ENCODE assay signal across 8 mouse cellular contexts in the genomic region with DNA sequence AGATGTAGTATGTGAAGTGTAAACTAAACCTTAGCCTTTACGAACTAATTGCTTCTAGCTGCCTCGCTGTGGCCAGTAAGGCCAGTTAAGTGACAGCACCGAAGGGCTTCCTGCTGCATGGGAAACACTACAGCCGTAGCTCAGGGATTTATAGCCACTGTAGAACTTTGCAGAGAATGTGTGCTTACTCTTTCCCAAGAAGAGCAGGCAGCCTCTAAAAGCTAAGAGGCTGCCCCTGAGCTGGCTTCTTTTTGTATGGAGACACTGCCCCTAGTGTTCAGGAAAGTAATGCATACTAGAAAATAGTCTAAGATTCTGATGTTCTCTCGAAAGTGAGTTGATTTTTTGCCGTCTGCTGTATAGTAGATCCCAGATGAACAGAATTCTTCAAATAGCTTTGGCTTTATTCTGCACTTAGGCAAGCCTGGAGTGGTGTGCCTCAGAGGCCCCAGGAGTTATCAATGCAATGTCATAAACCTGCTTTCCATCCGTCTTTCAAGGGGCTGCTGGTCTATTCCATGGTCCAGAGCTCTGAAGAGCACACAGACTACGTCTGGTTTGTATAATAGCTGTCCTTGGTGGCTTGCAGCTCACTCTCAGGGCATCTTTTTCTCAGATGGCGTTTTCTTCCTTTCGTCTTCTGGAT.
DNase-seq lines count a peak whose midpoint lies in the region; ATAC-seq lines count a peak whose summit lies in the region.

No protein-coding gene starts in this region.

- no peak overlapping the region for H3K4me2 ChIP-seq in hindbrain, embryonic 15.5 days
- no peak overlapping the region for H3K4me2 ChIP-seq in lung, embryonic 16.5 days (ENCODE audit: low read depth, low read length)
- H3K4me2 ChIP-seq in stomach, embryonic 14.5 days (replicated peaks; ENCODE audit: low read depth, low read length), result 0 out of 2 replicates have a peak overlapping the region, but pooled peaks have one; percentile 6

- ATAC-seq in hindbrain, embryonic 15.5 days (ENCODE audit: low FRiP score, low read depth), result 0 out of 2 replicates have a peak, but pooled peaks have one; percentile 51
- peak; percentile 81 for ATAC-seq in lung, embryonic 16.5 days (ENCODE audit: low read depth)
- peak; percentile 71; the same call in 1 of the 2 replicates for ATAC-seq in stomach, embryonic 14.5 days (ENCODE audit: insufficient number of reproducible peaks, insufficient read depth, low FRiP score, low read depth)

- no peaks in the 10 kb centered on the region for H3K9me3 ChIP-seq in hindbrain, embryonic 15.5 days
- no peaks in the 10 kb centered on the region for H3K9me3 ChIP-seq in lung, embryonic 16.5 days (ENCODE audit: control insufficient read depth, low read length)
- no peaks in the 10 kb centered on the region for H3K9me3 ChIP-seq in stomach, embryonic 14.5 days (ENCODE audit: control insufficient read depth, low read depth, low read length)

- H3K27ac ChIP-seq in hindbrain, embryonic 15.5 days (replicated peaks), result no peak overlapping the region
- no peak overlapping the region for H3K27ac ChIP-seq in lung, embryonic 16.5 days (ENCODE audit: low read length)
- peak overlapping the region; percentile 39; the same call in 1 of the 2 replicates for H3K27ac ChIP-seq in stomach, embryonic 14.5 days (ENCODE audit: low read length)

- no peaks in the 10 kb centered on the region for H3K4me1 ChIP-seq in hindbrain, embryonic 15.5 days (replicated peaks)
- H3K4me1 ChIP-seq in lung, embryonic 16.5 days (replicated peaks; ENCODE audit: control insufficient read depth, insufficient read depth, low read length), result peaks cover 7% of the 10 kb centered on the region; the same call in 1 of the 2 replicates
- H3K4me1 ChIP-seq in stomach, embryonic 14.5 days (ENCODE audit: control insufficient read depth, insufficient read depth, low read length), result 0 out of 2 replicates have a peak, but pooled peaks cover 3% of the 10 kb centered on the region

- no peak overlapping the region for H3K9ac ChIP-seq in hindbrain, embryonic 15.5 days
- no peak overlapping the region for H3K9ac ChIP-seq in lung, embryonic 16.5 days (ENCODE audit: low read length)
- no peak overlapping the region for H3K9ac ChIP-seq in stomach, embryonic 14.5 days (replicated peaks; ENCODE audit: low read depth, low read length)

- WGBS in hindbrain, embryonic 15.5 days, result 54% methylated on average over 10 of the region's 10 CpGs
- WGBS in lung, embryonic 16.5 days, result 35% methylated on average over 10 of the region's 10 CpGs
- WGBS in stomach, embryonic 14.5 days, result 31% methylated on average over 10 of the region's 10 CpGs

- no peak overlapping the region for H3K4me3 ChIP-seq in hindbrain, embryonic 15.5 days
- no peak overlapping the region for H3K4me3 ChIP-seq in lung, embryonic 16.5 days (ENCODE audit: low read length)
- no peak overlapping the region for H3K4me3 ChIP-seq in stomach, embryonic 14.5 days (ENCODE audit: low read depth, low read length)

- no peaks in the 10 kb centered on the region for H3K36me3 ChIP-seq in hindbrain, embryonic 15.5 days
- no peaks in the 10 kb centered on the region for H3K36me3 ChIP-seq in lung, embryonic 16.5 days (ENCODE audit: control insufficient read depth, insufficient read depth, low read length)
- no peaks in the 10 kb centered on the region for H3K36me3 ChIP-seq in stomach, embryonic 14.5 days (ENCODE audit: control insufficient read depth, insufficient read depth, low read length)

- DNase-seq in cerebellum, postnatal 10 days, result peak; percentile 53 to 69
- DNase-seq in cerebellum, adult 9-11 months, result no peak
- DNase-seq in 416B (ENCODE audit: low read depth), result peak; percentile 22
- DNase-seq in embryo, embryonic 9.5 days (ENCODE audit: extremely low spot score), result peak; percentile 50
- DNase-seq in spleen, postnatal 4 days (ENCODE audit: low spot score in 2 of 2), result no peak

- no peaks in the 10 kb centered on the region for H3K27me3 ChIP-seq in hindbrain, embryonic 15.5 days
- no peaks in the 10 kb centered on the region for H3K27me3 ChIP-seq in lung, embryonic 16.5 days (ENCODE audit: control insufficient read depth, insufficient read depth, low read depth, low read length)
- no peaks in the 10 kb centered on the region for H3K27me3 ChIP-seq in stomach, embryonic 14.5 days (ENCODE audit: control insufficient read depth, insufficient read depth, low read length)

Comparison
In these comparisons a context has a peak if more than half of its experiments do, and no peak if none do; other contexts are left out.
1. DNase-seq: peak in cerebellum, postnatal 10 days (2 of 2), 416B (single experiment) and embryo, embryonic 9.5 days (single experiment); none in cerebellum, adult 9-11 months (single experiment) and spleen, postnatal 4 days (0 of 2).
2. Peak in every context shown above with its lines, with median percentiles within 50 percentile points of each other: ATAC-seq.